Mouse (Mus musculus): ENCODE results near the gene Gm29094. TPM values are rescaled to one million over a fixed set of nuclear protein-coding genes. Genes with fewer than 3 reads are reported as not detected.
"Not testable (repeated sequence)": the region's sequence is repeated elsewhere in the genome, so short reads cannot be mapped to it uniquely, and the experiment has no call there.

The Gm29094 gene
- polyA plus RNA-seq, 1 experiment = not detected

- not testable (repeated sequence) for H3K27ac ChIP-seq (ENCODE audit: insufficient read depth, low read length); H3K4me1 ChIP-seq (ENCODE audit: control insufficient read depth, insufficient read depth, low read length); H3K4me3 ChIP-seq (ENCODE audit: insufficient read depth, low read length)
Measured at GRCm38 (mm10) chr9:89220704-89221287, 21.6 kb downstream of the Gm29094 start.

- Histone ChIP-seq H3K27ac (ENCODE audit: insufficient read depth, low read length) (no peak overlapping the region), H3K4me3 (ENCODE audit: insufficient read depth, low read length) (no peak overlapping the region), H3K4me1 (ENCODE audit: control insufficient read depth, insufficient read depth, low read length) (no peaks in the 10 kb centered on the region)
- TF ChIP-seq CTCF (IDR thresholded peaks at IDR 0.05; ENCODE audit: borderline replicate concordance, insufficient read depth, low read length) (no peak), POLR2A (IDR thresholded peaks at IDR 0.05; ENCODE audit: low read depth, low read length) (no peak)
Measured at GRCm38 (mm10) chr9:89226071-89226470, 26.9 kb downstream of the Gm29094 start.

- no peak overlapping the region for H3K27ac ChIP-seq (ENCODE audit: insufficient read depth, low read length)
- TF ChIP-seq POLR2A (IDR thresholded peaks at IDR 0.05; ENCODE audit: low read depth, low read length) (no peak), CTCF (IDR thresholded peaks at IDR 0.05; ENCODE audit: borderline replicate concordance, insufficient read depth, low read length) (no peak)
Measured at GRCm38 (mm10) chr9:89228122-89228521, 28.9 kb downstream of the Gm29094 start.

GRCm38 (mm10) chr9:89230897-89231497 is 31.8 kb downstream of the Gm29094 start:
- not testable (repeated sequence) for H3K4me1 ChIP-seq (ENCODE audit: control insufficient read depth, insufficient read depth, low read length); H3K27ac ChIP-seq (ENCODE audit: insufficient read depth, low read length); H3K4me3 ChIP-seq (ENCODE audit: insufficient read depth, low read length)

More at GRCm38 (mm10) chr9:89228122-89228521, 28.9 kb downstream of the Gm29094 start:
- no peaks in the 10 kb centered on the region for H3K4me1 ChIP-seq (ENCODE audit: control insufficient read depth, insufficient read depth, low read length)
- no peak overlapping the region for H3K4me3 ChIP-seq (ENCODE audit: insufficient read depth, low read length)

GRCm38 (mm10) chr9:89237131-89237530 is 38.0 kb downstream of the Gm29094 start:
- not testable (repeated sequence) for H3K4me3 ChIP-seq (ENCODE audit: insufficient read depth, low read length); H3K27ac ChIP-seq (ENCODE audit: insufficient read depth, low read length); H3K4me1 ChIP-seq (ENCODE audit: control insufficient read depth, insufficient read depth, low read length)

- not testable (repeated sequence) for H3K27ac ChIP-seq (ENCODE audit: insufficient read depth, low read length); H3K4me3 ChIP-seq (ENCODE audit: insufficient read depth, low read length); H3K4me1 ChIP-seq (ENCODE audit: control insufficient read depth, insufficient read depth, low read length)
Measured at GRCm38 (mm10) chr9:89238976-89239505, 39.9 kb downstream of the Gm29094 start.

- not testable (repeated sequence) for H3K27ac ChIP-seq (ENCODE audit: insufficient read depth, low read length); H3K4me1 ChIP-seq (ENCODE audit: control insufficient read depth, insufficient read depth, low read length); H3K4me3 ChIP-seq (ENCODE audit: insufficient read depth, low read length)
Measured at GRCm38 (mm10) chr9:89240516-89241019, 41.4 kb downstream of the Gm29094 start.

GRCm38 (mm10) chr9:89253400-89253799 is 54.2 kb downstream of the Gm29094 start:
- TF ChIP-seq CTCF (IDR thresholded peaks at IDR 0.05; ENCODE audit: borderline replicate concordance, insufficient read depth, low read length) (no peak), POLR2A (IDR thresholded peaks at IDR 0.05; ENCODE audit: low read depth, low read length) (no peak)
- no peak overlapping the region for H3K27ac ChIP-seq (ENCODE audit: insufficient read depth, low read length)
- H3K4me3 ChIP-seq (ENCODE audit: insufficient read depth, low read length) = no peak overlapping the region
- H3K4me1 ChIP-seq (ENCODE audit: control insufficient read depth, insufficient read depth, low read length) = no peaks in the 10 kb centered on the region

GRCm38 (mm10) chr9:89256556-89257335 is 57.6 kb downstream of the Gm29094 start:
- Histone ChIP-seq H3K4me1 (ENCODE audit: control insufficient read depth, insufficient read depth, low read length) (no peaks in the 10 kb centered on the region), H3K4me3 (ENCODE audit: insufficient read depth, low read length) (no peak overlapping the region), H3K27ac (ENCODE audit: insufficient read depth, low read length) (no peak overlapping the region)
- no peak for TF ChIP-seq CTCF (IDR thresholded peaks at IDR 0.05; ENCODE audit: borderline replicate concordance, insufficient read depth, low read length)
- TF ChIP-seq POLR2A (IDR thresholded peaks at IDR 0.05; ENCODE audit: low read depth, low read length) = no peak

GRCm38 (mm10) chr9:89263968-89264367 is 64.8 kb downstream of the Gm29094 start:
- Histone ChIP-seq H3K4me3 (ENCODE audit: insufficient read depth, low read length) (no peak overlapping the region), H3K4me1 (ENCODE audit: control insufficient read depth, insufficient read depth, low read length) (no peaks in the 10 kb centered on the region), H3K27ac (ENCODE audit: insufficient read depth, low read length) (no peak overlapping the region)
- TF ChIP-seq POLR2A (IDR thresholded peaks at IDR 0.05; ENCODE audit: low read depth, low read length) = no peak
- TF ChIP-seq CTCF (IDR thresholded peaks at IDR 0.05; ENCODE audit: borderline replicate concordance, insufficient read depth, low read length) = no peak
